Mouse (Mus musculus): ENCODE measurements around the gene Prr12. TPM values are rescaled to one million over a fixed set of nuclear protein-coding genes. Genes with fewer than 3 reads are reported as not detected.
A peak's percentile ranks its signal among the peaks of the same experiment; 100 is the strongest.
"Not testable (repeated sequence)": the region's sequence is repeated elsewhere in the genome, so short reads cannot be mapped to it uniquely, and the experiment has no call there.

Gene Prr12
- 10.9 and 11.8 TPM in 2 replicates for polyA plus RNA-seq (2014; fragmentation: Nextera tagmentation; extraction: Ambion mirVana)

DNA sequence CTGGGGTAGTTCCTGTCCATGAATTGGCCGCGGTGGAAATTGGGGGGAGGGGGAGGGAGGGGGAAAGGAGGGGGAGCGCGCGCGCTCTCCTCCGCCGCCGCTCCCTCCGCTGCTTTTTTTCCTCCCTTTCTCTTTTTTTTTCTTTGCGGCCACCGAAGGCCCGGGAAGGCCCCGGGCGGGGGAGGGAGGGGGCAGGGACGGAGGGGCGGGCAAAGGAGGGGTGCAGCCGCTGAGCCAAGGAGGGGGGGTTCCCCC, at the start of gene Prr12:
Gene Prr12 (minus strand): TSS at position 20 of the 255 bp plus-strand sequence.
- Histone ChIP-seq H3K27ac (replicated peaks; ENCODE audit: low read depth, low read length) (peak within 1 kb of the TSS; percentile 100), H3K9ac (replicated peaks; ENCODE audit: low read length) (peak within 1 kb of the TSS; percentile 95), H3K27me3 (ENCODE audit: control insufficient read depth, insufficient read depth, low read length) (no peaks in the 10 kb centered on the region), H3K4me1 (ENCODE audit: control insufficient read depth, insufficient read depth, low read length) (peaks cover 5% of the 10 kb centered on the region; the same call in 1 of the 2 replicates), H3K4me3 (ENCODE audit: low read depth, low read length) (peak within 1 kb of the TSS; percentile 92), H3K36me3 (replicated peaks; ENCODE audit: control insufficient read depth, insufficient read depth, low read depth, low read length) (peaks cover 22% of the 10 kb centered on the region), H3K9me3 (replicated peaks; ENCODE audit: control insufficient read depth, low read length) (no peaks in the 10 kb centered on the region), H3K4me2 (ENCODE audit: low read depth, low read length) (peak within 1 kb of the TSS; percentile 94)
- DNase-seq (ENCODE audit: low spot score) (peak; percentile 74), ATAC-seq (replicated peaks; ENCODE audit: insufficient number of reproducible peaks, low FRiP score, low TSS enrichment, low read depth) (no peak)
- 0% methylated on average over 9 of the region's 18 CpGs for WGBS

DNA sequence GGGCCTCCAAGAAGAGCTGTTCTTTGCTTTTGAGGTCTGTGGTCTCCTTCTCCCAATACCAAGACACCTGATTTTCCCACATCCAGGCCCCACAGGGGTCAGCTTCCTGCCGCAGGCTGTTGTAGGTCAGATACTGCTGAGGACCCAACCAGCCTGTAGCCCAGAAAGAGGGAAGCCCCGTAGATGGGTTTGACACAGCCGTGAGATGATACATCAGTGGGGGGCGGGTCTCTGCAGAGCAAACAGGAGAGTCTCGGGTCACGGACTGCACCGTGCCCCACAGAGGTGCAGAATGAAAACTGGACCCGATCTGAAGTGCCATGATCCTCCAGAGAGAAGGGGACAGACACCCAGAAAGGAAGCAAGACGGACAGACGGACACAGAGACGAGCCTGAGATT, 49.8 kb upstream of the Prr12 start:
- H3K36me3 ChIP-seq (replicated peaks; ENCODE audit: control insufficient read depth, insufficient read depth, low read depth, low read length), result no peaks in the 10 kb centered on the region
- 89% methylated on average over 11 of the region's 11 CpGs for WGBS
- DNase-seq (ENCODE audit: low spot score) (no peak), ATAC-seq (replicated peaks; ENCODE audit: insufficient number of reproducible peaks, low FRiP score, low TSS enrichment, low read depth) (no peak)
- H3K27me3 ChIP-seq (ENCODE audit: control insufficient read depth, insufficient read depth, low read length), result no peaks in the 10 kb centered on the region
- no peaks in the 10 kb centered on the region; the same call in 1 of the 2 replicates for H3K4me1 ChIP-seq (ENCODE audit: control insufficient read depth, insufficient read depth, low read length)
- H3K27ac ChIP-seq (replicated peaks; ENCODE audit: low read depth, low read length), result no peak overlapping the region
- no peaks in the 10 kb centered on the region for H3K9me3 ChIP-seq (replicated peaks; ENCODE audit: control insufficient read depth, low read length)
- no peak overlapping the region for H3K4me2 ChIP-seq (ENCODE audit: low read depth, low read length)
- no peak overlapping the region for H3K4me3 ChIP-seq (ENCODE audit: low read depth, low read length)
- no peak overlapping the region for H3K9ac ChIP-seq (replicated peaks; ENCODE audit: low read length)

- Histone ChIP-seq H3K9ac (replicated peaks; ENCODE audit: low read length) (no peak overlapping the region), H3K4me1 (ENCODE audit: control insufficient read depth, insufficient read depth, low read length) (no peaks in the 10 kb centered on the region; the same call in 1 of the 2 replicates), H3K36me3 (replicated peaks; ENCODE audit: control insufficient read depth, insufficient read depth, low read depth, low read length) (no peaks in the 10 kb centered on the region), H3K9me3 (replicated peaks; ENCODE audit: control insufficient read depth, low read length) (no peaks in the 10 kb centered on the region), H3K27me3 (ENCODE audit: control insufficient read depth, insufficient read depth, low read length) (no peaks in the 10 kb centered on the region), H3K4me3 (ENCODE audit: low read depth, low read length) (no peak overlapping the region), H3K4me2 (ENCODE audit: low read depth, low read length) (no peak overlapping the region), H3K27ac (replicated peaks; ENCODE audit: low read depth, low read length) (no peak overlapping the region)
- DNase-seq (ENCODE audit: low spot score) (no peak), ATAC-seq (replicated peaks; ENCODE audit: insufficient number of reproducible peaks, low FRiP score, low TSS enrichment, low read depth) (no peak)
- 95% methylated on average over 6 of the region's 6 CpGs for WGBS
These were observed 47.4 kb upstream of the Prr12 start for GRCm38 (mm10) chr7:45100046-45100445.

GRCm38 (mm10) chr7:45098541-45099240, 46.0 kb upstream of the Prr12 start:
- H3K9me3 ChIP-seq (replicated peaks; ENCODE audit: control insufficient read depth, low read length), result no peaks in the 10 kb centered on the region
- no peak overlapping the region for H3K27ac ChIP-seq (replicated peaks; ENCODE audit: low read depth, low read length)
- no peaks in the 10 kb centered on the region for H3K27me3 ChIP-seq (ENCODE audit: control insufficient read depth, insufficient read depth, low read length)
- H3K36me3 ChIP-seq (replicated peaks; ENCODE audit: control insufficient read depth, insufficient read depth, low read depth, low read length), result no peaks in the 10 kb centered on the region
- no peak overlapping the region for H3K4me3 ChIP-seq (ENCODE audit: low read depth, low read length)
- no peaks in the 10 kb centered on the region; the same call in 1 of the 2 replicates for H3K4me1 ChIP-seq (ENCODE audit: control insufficient read depth, insufficient read depth, low read length)
- H3K4me2 ChIP-seq (ENCODE audit: low read depth, low read length), result no peak overlapping the region
- no peak overlapping the region for H3K9ac ChIP-seq (replicated peaks; ENCODE audit: low read length)
- DNase-seq (ENCODE audit: low spot score), result no peak
- 89% methylated on average over 8 of the region's 8 CpGs for WGBS
- ATAC-seq (replicated peaks; ENCODE audit: insufficient number of reproducible peaks, low FRiP score, low TSS enrichment, low read depth), result no peak

DNA sequence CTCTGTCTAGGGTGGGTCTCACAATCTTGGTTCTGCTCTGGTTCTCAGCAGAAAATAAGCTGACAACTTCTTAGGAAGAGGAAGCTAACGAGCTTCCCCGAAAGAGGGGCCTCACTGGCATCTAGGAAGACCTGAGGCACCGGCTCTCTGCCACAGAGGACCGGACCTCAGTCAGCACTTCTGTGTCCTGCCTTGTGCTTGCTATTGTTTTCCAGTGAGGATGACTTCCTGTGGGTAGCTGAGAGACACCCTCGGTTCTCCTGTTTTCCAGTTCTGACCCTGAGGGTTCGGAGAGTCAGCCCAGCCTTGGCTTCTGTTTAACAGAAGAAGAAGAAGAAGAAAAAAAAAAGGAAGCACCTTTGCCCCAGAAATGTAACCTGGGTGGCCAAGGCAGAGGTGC, 44.8 kb upstream of the Prr12 start:
- Histone ChIP-seq H3K4me1 (ENCODE audit: control insufficient read depth, insufficient read depth, low read length) (no peaks in the 10 kb centered on the region), H3K9ac (replicated peaks; ENCODE audit: low read length) (no peak overlapping the region), H3K9me3 (replicated peaks; ENCODE audit: control insufficient read depth, low read length) (no peaks in the 10 kb centered on the region), H3K4me2 (ENCODE audit: low read depth, low read length) (no peak overlapping the region), H3K36me3 (replicated peaks; ENCODE audit: control insufficient read depth, insufficient read depth, low read depth, low read length) (no peaks in the 10 kb centered on the region), H3K4me3 (ENCODE audit: low read depth, low read length) (no peak overlapping the region), H3K27me3 (ENCODE audit: control insufficient read depth, insufficient read depth, low read length) (no peaks in the 10 kb centered on the region), H3K27ac (replicated peaks; ENCODE audit: low read depth, low read length) (no peak overlapping the region)
- no peak for ATAC-seq (replicated peaks; ENCODE audit: insufficient number of reproducible peaks, low FRiP score, low TSS enrichment, low read depth)
- no peak for DNase-seq (ENCODE audit: low spot score)
- WGBS, result 52% methylated on average over 6 of the region's 6 CpGs

GRCm38 (mm10) chr7:45095965-45096364, 43.3 kb upstream of the Prr12 start:
- not testable (repeated sequence) for H3K36me3 ChIP-seq (replicated peaks; ENCODE audit: control insufficient read depth, insufficient read depth, low read depth, low read length); H3K4me3 ChIP-seq (ENCODE audit: low read depth, low read length); H3K4me2 ChIP-seq (ENCODE audit: low read depth, low read length); H3K4me1 ChIP-seq (ENCODE audit: control insufficient read depth, insufficient read depth, low read length); H3K9ac ChIP-seq (replicated peaks; ENCODE audit: low read length); H3K9me3 ChIP-seq (replicated peaks; ENCODE audit: control insufficient read depth, low read length); ATAC-seq (replicated peaks; ENCODE audit: insufficient number of reproducible peaks, low FRiP score, low TSS enrichment, low read depth); H3K27me3 ChIP-seq (ENCODE audit: control insufficient read depth, insufficient read depth, low read length); DNase-seq (ENCODE audit: low spot score); H3K27ac ChIP-seq (replicated peaks; ENCODE audit: low read depth, low read length)
- WGBS, result 92% methylated on average over 14 of the region's 14 CpGs

- Histone ChIP-seq H3K27ac (replicated peaks; ENCODE audit: low read depth, low read length) (no peak overlapping the region), H3K9ac (replicated peaks; ENCODE audit: low read length) (no peak overlapping the region), H3K36me3 (replicated peaks; ENCODE audit: control insufficient read depth, insufficient read depth, low read depth, low read length) (no peaks in the 10 kb centered on the region), H3K9me3 (replicated peaks; ENCODE audit: control insufficient read depth, low read length) (no peaks in the 10 kb centered on the region), H3K4me3 (ENCODE audit: low read depth, low read length) (no peak overlapping the region), H3K4me1 (ENCODE audit: control insufficient read depth, insufficient read depth, low read length) (no peaks in the 10 kb centered on the region), H3K27me3 (ENCODE audit: control insufficient read depth, insufficient read depth, low read length) (no peaks in the 10 kb centered on the region), H3K4me2 (ENCODE audit: low read depth, low read length) (no peak overlapping the region)
- ATAC-seq (replicated peaks; ENCODE audit: insufficient number of reproducible peaks, low FRiP score, low TSS enrichment, low read depth), result no peak
- 77% methylated on average over 6 of the region's 6 CpGs for WGBS
- DNase-seq (ENCODE audit: low spot score), result no peak
These were observed 42.7 kb upstream of the Prr12 start for GRCm38 (mm10) chr7:45095367-45095766.

DNA sequence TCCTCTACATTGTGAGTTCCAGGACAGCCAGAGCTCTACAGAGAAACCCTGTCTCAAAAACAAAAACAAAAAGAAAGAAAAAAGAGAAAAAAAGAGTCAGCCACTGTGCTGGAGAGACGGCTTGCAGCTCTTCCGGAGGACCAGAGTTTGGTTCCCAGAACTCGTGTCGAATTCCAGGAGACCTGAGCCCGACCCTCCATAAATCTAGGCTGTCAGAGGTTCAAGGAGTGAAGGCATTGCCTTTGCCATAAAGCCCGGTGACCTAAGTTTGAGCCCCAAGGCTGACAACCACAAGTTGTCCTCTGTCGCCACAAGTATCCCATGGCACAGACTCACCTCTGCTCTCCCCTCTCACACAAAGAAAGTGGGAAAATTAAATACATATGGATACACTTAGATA, 41.4 kb upstream of the Prr12 start:
- peak overlapping the region; percentile 85 for H3K27ac ChIP-seq (replicated peaks; ENCODE audit: low read depth, low read length)
- DNase-seq (ENCODE audit: low spot score) (no peak), ATAC-seq (replicated peaks; ENCODE audit: insufficient number of reproducible peaks, low FRiP score, low TSS enrichment, low read depth) (no peak)
- WGBS, result 34% methylated on average over 7 of the region's 7 CpGs
- H3K4me2 ChIP-seq (ENCODE audit: low read depth, low read length), result no peak overlapping the region
- no peaks in the 10 kb centered on the region for H3K27me3 ChIP-seq (ENCODE audit: control insufficient read depth, insufficient read depth, low read length)
- no peaks in the 10 kb centered on the region for H3K4me1 ChIP-seq (ENCODE audit: control insufficient read depth, insufficient read depth, low read length)
- H3K4me3 ChIP-seq (ENCODE audit: low read depth, low read length), result no peak overlapping the region
- no peaks in the 10 kb centered on the region for H3K36me3 ChIP-seq (replicated peaks; ENCODE audit: control insufficient read depth, insufficient read depth, low read depth, low read length)
- no peak overlapping the region for H3K9ac ChIP-seq (replicated peaks; ENCODE audit: low read length)
- H3K9me3 ChIP-seq (replicated peaks; ENCODE audit: control insufficient read depth, low read length), result no peaks in the 10 kb centered on the region

All from embryonic facial prominence, embryonic 11.5 days (tissue).